Mouse (Mus musculus): ENCODE measurements around the gene Ptprn.
A peak's percentile ranks its signal among the peaks of the same experiment; 100 is the strongest.

Gene Ptprn

DNA sequence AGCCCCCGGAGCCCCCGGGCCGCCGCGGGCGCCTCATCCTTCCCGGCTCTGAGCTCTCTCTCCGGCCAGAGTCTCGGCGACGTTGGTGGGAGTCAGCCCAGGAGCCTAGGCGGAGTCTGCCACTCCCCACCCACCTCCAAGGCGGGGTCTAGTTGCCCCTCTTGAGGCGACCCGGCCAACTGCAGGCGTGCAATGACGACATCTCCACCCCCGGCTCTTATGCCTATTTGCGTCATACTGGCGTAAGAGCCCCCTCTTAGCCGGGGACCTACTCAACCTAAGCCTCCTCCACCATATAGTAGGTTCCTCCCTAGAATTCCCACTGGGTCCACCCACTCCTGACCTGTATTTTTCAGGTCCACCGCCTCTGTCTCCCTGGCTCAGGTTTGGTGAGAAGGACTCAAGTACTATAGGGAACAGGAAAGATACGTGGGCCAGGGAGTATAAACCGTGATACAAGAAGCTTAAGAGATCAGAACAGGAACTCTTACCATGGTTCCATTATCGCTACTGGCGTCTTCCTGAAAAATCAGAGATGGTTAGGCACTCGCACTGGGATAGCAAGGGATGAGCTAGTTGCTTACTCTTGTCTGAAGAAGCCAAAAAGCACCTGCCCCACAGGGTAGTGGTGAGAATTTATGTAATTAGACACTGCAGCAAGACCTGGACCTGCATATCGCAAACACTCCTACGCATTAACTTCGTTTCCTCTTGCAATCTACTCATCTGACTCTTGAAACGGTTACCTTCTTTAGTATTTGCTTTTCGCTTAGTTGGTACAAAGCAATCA lies at the start of gene Ptprn:
TSS of gene Ptprn (minus strand) at position 412 of the 790 bp plus-strand sequence.
- DNase-seq (ENCODE audit: inconsistent age in 2 of 2, low spot score in 1 of 2) = peak; percentile 54 to 63

DNA sequence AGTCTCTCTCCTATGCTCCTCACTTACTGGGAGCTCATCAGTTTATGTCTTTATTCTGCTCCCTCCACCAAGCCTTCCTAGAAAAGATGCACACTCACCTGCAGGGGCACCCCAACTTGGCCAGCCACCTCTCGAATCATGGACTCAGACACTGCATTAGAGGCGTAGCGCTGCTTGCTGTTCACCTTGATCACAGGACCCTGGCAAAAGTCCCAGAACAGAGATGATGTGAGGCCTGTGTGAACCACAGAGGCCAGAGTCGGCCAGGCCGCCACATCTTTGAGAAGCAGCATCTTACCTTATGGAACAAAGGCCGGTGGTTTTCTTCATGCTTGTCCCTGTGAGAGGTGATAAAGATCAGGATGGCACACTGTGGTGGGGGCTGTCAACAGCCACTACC lies 47.4 kb upstream of the Ptprn start:
- peak in 1 of 2 experiments; percentile 59 for DNase-seq (ENCODE audit: inconsistent age in 2 of 2, low spot score in 1 of 2)

DNA sequence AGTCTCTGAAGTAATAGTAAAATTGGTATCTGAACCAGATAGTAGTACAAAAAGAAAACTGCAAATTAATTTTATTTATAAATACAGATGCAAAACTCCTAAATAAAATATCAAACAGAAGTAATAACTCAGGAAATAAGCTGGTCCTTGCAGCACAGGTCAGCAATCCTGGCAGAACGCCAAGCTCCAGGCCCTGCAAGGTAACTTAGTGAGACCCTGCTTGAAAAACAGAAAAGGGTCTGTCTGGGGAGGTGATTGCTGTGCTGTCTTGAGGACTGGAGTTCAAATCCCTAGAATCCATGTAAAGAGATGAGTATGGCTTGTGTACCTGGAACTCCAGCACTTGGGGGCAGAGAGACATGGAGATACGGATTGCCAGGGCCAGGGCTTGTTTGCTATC lies 40.4 kb upstream of the Ptprn start:
- no peak for DNase-seq (ENCODE audit: inconsistent age in 2 of 2, low spot score in 1 of 2)

DNA sequence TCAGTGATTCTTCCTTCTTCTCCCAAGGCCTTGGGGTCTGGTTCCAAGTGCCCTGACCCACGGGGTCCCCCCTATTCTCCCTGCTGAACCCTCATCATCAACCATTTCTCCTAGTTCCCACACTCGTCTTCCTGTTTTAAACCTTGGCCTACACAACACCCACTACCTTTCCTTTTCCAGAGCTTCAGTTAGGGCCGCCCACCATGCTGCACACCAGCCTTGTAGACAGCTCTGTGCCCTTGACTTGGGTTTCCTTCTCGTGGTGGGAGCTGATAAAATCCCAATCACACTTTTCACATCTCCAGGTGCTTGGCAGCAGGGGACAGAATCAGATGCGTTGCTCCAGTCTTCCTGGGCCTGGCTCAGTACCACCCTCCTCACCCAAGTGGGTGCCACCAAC lies 30.0 kb upstream of the Ptprn start:
- DNase-seq (ENCODE audit: inconsistent age in 2 of 2, low spot score in 1 of 2) = no peak

DNA sequence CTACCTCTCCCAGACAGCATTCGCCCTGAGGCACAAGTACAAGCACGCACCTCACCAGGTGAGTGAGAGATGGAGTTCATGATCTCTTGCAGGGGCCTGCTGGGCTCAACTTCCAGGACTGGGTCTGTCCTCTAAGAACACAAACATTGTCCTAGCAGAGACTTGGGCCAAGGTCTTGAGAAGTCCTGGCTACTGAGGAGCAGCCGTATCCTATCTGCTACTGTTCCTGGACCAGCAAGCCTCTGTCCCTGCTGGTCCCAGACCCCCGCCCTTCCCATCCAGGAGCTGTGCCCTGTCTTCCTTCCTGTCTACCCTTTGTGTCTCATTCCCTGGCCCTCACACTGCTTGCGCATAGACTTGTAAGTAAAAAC lies 29.0 kb upstream of the Ptprn start:
- DNase-seq (ENCODE audit: inconsistent age in 2 of 2, low spot score in 1 of 2) = peak in 1 of 2 experiments; percentile 33

DNA sequence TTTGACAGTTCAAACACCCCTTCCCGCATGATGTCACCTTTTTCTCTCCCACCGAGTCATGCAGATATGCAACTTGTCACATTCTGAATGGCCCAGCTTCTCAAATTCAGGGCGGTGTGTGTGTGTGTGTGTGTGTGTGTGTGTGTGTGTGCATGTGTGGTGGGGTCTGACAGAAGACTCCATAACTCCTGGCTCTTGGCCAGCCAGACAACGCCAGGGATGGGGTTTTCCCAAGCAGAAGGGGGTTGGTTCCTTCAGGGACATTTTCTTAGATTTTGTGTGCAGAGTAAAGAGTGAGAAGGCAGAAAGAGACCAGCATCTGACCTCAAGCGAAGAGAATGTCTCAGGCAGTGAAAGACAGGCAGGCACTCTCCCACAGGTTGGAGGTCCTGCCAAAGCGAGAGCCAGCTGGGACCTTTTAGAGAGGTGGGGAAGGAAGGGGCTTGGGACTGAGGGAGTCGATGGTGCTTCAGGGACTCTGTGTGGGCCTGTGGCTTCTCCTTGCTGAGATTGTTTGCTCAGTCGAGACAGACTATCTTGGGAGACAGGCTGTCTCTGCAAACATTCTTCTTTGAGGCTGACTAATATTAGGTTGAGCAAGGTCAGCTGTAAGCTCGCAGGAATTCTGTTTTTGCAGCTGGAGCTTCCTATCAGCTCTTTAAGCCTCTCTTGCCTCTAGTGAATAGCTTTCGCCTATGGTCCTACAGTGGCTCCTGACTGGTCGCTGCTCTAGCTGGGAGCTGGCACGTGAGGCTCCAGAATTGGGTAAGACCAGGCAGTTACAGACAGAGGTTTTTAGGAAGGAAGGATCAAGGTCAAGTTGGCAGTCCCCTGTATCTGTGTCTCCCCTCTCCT lies 28.4 kb upstream of the Ptprn start:
- peak; percentile 33 to 70 for DNase-seq (ENCODE audit: inconsistent age in 2 of 2, low spot score in 1 of 2)

DNA sequence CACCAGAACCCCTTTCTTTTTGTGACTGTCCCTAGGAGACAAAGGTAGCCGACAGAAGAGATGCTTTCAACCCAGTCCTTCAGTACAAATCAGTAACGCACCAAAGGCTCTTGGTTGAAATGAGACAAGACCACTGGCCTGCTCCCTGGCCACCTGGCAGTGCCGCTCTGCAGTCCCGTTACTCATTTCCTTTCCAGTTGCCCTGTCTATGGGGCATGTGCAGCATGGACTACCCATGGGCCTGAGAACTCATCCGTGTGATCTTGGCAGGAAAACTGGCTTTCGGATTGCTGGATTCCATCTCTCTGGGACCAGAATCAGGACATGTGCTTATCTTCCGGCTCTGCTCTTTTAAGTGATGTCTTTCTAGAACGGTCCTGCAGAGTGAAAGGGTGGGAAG lies 27.0 kb upstream of the Ptprn start:
- no peak for DNase-seq (ENCODE audit: inconsistent age in 2 of 2, low spot score in 1 of 2)

DNA sequence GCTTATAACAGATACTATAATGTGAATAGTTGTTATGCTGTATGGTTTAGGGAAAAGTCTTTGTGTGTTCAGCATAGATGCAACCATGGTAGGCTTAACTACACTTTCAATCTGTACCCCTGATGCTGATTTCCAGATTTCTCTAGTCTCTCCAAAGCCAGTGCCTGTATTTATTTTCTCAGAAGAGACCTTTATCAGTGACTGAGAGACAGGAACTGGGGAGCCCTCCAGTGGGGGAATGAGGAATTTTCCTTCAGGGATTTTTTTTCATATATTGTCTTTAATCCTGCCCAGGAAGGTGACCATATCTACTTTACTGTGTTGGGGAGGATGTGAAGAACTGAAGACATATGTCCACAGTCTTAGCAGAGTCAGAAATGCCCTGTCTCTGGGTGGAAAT lies 26.3 kb upstream of the Ptprn start:
- peak in 1 of 2 experiments; percentile 76 for DNase-seq (ENCODE audit: inconsistent age in 2 of 2, low spot score in 1 of 2)

DNA sequence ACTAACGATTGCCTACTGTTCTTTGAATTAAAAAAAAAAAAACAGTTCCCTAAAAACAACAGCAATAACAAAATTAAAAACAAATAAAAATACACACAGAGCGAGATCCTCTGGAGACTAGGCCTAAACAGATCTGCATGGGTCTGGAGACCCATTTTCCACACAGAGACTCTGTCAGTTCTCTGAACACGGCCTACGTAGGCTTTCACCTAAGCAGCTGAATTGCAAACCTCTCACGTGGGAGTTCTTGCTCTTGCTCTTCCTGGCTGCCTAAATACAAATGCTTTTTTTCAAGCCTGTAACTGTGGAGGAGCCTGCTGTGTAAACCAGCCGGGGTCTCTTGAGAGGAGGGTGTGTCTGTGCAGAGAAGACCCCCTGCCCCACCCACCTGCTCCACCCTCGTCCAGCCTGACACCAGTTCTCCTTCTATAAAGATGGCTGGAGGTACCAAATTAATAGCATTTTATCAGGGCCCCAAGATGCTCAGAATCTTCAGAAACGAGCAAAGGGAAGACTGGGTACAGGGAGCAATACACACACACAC lies 25.7 kb upstream of the Ptprn start:
- DNase-seq (ENCODE audit: inconsistent age in 2 of 2, low spot score in 1 of 2) = no peak

DNA sequence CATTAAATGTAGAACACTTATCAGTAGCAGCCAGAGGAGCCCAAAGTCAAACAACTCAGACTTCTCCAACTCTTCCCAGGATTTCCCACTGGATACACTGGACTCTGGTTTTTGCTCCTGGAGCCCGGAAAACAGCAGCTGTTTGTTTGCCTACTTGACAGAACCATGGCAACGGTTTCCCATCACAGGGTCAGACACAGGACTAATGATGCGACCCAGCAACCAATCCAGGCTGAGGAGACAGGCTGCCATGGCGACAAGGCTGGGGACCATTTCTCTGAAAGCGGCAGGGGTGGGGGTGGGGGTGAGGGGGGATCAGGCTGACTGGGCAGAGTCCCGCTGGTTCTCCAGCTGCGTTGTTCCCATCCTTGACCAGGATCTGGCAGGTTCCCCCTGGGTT lies 25.1 kb upstream of the Ptprn start:
- no peak for DNase-seq (ENCODE audit: inconsistent age in 2 of 2, low spot score in 1 of 2)

DNA sequence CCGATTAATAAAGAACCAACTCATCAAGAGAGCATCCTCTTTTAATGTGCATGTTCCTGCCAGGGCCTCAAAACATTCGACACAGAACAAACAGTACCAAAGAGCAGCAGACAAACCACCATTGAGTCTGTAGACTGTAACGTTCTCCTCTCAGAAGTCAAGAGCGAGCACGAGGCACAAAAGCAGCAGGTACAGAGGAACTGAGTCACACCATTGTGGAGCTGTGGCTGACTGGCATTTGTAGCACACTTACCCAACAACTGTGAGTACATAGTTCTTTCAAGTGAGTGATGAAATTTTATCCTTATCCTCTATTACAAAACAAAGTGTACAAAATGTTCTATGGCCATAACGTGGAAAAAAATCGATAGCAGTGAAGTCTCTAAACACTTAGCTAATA lies 20.6 kb upstream of the Ptprn start:
- DNase-seq (ENCODE audit: inconsistent age in 2 of 2, low spot score in 1 of 2) = no peak

DNA sequence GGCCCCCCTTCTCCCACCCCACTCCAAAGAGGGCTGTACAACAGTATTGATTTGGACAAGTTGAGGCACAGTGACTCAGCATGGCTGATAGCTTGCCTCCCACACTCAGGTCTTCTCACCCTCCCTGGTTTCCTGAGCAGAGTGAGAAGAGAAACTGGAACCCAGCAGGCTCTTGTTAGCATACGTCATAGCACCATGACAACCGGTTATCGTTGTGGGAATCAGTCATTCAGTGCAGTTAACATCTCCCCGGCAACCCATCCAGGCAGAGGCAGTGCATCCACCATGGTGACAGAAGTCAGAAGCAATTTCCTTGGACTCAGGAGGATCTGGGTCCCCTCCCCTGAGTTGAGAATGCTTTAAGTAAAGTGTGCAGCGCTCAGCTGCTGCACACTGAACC lies 18.7 kb upstream of the Ptprn start:
- DNase-seq (ENCODE audit: inconsistent age in 2 of 2, low spot score in 1 of 2) = peak in 1 of 2 experiments; percentile 42

DNA sequence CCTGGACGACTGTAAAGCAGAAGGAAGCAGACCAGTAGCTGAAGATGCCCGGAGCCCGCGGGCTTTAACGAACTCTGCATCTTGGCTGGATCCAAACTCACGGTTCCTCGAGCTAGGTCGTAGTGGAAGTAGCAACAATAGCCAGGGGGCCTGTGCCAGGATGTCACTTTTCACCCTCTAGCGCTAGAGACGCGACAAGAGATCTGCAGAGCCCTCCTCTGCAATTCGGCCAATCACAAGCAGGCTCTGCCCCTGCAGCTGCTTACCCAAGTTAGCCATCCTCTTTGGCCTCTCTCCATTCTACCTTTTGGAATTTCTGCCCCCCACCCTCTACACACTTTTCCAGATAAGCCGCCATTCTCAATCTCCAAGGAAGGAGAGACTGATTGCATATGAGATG lies 13.9 kb upstream of the Ptprn start, which contains the start of gene Resp18:
TSS of gene Resp18 (minus strand) at position 188 of the 400 bp plus-strand sequence.
- DNase-seq (ENCODE audit: inconsistent age in 2 of 2, low spot score in 1 of 2) = peak in 1 of 2 experiments; percentile 43

DNA sequence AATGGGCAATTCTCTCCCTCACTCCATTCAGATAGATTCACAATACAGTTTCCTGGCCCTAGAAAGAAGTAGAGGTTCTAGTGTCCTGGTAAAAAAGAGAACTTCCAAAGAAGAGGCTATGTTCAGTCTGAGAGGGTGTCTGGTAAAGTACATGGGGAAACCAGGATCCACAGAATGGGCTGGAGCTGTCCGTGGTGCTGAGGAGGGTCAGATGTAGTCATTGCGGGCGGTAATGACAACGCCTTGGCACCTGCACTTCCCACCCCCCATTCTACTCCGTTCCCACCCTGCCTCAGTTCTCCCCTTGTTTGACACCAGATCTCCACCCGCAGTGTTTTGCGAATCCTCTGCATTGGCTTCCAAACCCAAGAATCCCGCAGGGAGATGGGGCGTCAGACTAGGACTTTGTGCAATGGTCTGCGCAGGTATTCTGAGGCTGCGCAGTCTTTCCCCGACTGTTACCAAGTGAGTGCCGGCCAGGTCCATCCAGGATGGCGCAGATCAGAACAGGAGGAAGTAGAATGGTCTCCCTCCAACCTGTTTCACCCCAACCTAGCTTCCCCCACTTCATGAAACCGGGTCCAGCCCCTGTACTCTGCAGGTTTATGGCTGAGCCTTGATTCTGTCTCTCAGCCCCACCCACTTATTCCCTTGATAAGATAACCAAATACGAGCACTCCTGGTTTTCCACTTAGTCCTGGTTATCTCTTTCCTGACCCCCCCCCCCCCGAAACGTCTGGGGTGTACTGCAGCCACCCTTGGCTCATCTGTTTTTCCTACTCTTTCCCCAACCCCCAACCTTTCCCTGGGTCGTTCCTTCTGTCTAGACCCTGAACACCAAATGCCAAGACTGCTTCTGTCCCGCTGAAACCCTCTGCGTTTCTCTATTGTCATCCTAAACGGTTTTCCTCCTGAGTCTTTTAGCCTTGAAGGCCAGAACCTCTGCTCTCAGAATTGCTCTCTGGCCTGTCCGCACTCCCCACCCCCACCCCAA lies 13.2 kb upstream of the Ptprn start:
- peak in 1 of 2 experiments; percentile 81 for DNase-seq (ENCODE audit: inconsistent age in 2 of 2, low spot score in 1 of 2)

DNA sequence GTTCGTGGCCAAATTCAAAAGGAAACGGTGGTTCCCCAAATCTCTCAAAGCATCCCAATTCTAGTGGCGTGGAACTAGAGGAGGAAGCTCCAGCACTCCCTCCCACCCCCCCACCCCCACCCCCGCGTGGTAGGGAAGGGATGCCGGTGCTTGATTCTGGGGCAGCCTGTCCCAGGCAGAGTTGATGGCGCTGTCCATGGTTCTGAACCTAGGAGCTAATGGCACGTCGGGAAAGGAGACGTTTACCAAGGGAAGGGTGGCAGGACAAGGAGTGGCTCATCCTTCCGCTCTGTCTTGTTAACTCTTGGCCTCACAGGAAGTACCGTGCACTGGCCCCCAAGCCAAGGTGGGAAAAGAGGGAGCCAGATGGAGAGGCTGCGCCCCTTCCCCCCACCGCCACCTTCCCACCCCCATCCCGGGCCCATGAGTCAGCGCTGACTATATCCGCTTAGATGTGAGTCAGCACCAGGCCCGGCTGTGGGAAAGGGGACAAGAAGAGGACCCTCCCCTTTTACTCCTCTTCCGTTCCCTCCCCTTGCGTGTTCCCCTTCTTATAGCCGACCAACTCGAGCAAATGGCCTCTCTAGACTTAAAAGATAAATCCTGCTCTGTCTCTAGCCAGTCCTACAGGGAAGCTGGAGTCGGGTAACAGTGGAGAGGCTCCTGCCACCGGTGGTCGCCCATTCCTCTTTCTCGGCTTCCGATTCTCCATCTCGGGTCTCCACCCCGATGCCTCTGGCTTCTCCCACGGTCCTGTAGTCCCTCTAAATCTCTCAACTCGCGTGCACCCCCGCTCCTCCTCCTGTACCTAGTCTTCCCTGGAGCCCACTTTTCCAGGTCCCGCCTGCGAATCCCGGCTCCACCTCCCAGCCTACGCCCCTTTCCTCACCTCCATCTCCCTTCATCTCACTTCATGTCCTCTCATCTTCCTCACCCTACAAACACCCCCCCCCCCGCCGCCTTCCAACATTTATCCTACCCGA lies 1.0 kb downstream of the Ptprn start:
- DNase-seq (ENCODE audit: inconsistent age in 2 of 2, low spot score in 1 of 2) = peak; percentile 60 to 89

DNA sequence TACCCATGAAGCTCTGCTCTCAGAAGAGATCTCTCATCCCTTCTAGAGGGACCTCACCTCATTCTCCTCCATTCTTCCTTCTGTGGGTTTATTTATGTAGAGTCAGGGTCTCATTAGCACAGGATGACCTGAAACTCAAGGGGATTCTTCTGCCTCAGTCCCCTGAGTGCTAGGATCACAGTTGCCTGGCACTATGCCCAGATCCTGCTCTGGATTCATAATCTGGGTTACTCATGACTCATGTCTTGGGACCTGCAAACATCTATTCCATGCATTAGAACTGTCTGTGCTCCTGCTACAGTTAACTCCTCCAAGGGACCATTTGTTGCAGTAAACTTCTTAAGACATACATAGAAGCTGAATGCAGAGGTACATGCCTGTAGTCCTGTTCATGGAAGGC lies 3.0 kb downstream of the Ptprn start:
- no peak for DNase-seq (ENCODE audit: inconsistent age in 2 of 2, low spot score in 1 of 2)

DNA sequence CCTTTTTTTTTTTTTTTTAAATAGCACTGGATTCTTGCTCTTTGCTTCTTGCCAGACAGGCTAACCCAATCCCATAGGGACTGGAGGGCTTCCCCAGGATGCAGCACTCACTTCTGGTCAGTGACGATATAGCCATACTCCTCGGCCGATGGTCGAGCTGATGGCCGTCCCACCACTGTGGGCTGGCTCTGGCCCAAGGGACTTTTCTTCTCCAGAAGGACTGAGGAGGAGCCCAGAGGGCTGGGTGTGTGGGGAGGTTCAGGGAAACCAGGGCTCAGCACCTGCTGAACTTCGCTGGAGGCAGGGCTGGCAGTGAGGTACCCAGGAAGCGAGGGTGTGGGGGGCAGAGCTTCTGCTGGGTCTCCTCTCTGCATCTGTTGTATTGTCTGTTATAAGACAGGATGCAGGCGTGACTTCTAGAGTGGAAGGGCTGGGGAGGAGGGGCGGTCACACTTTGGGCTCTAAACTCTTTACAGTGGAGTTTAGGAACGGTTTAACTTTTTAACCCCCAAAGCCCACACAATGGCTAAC lies 8.7 kb downstream of the Ptprn start:
- DNase-seq (ENCODE audit: inconsistent age in 2 of 2, low spot score in 1 of 2) = no peak

DNA sequence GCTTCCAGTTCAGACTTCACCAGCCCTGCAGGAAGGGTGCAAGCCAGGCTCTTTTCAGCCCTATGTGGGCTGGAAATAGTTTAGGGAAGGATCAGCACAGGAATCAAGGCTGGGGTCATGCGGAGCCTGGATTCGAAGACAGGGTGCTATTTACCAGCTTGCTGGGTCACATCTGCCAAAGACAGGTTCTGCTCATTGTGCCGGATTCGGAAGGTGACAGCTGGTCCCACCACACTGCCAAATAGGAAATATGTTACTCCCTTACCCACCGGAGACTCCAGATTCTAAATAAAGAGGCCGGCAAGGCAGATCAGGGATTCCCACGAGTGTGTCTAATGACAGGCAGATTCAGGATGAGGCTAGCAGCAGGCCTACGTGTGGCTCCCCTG lies 9.7 kb downstream of the Ptprn start:
- DNase-seq (ENCODE audit: inconsistent age in 2 of 2, low spot score in 1 of 2) = no peak

Measured in adrenal gland, adult (tissue).